Mouse (Mus musculus) heart, postnatal 0 days (tissue): ENCODE measurements around the gene Ercc5.

Experiments
- CTCF ChIP-seq: IDR thresholded peaks from 2 replicates; pipeline ENCODE4 v1.5.1; 2016; ENCODE audit warnings: antibody characterized with exemption, control low read depth, low read depth
- EP300 ChIP-seq: IDR thresholded peaks from 2 replicates; pipeline ENCODE4 v1.6.1; 2016; ENCODE audit warnings: antibody characterized with exemption, low read depth

DNA sequence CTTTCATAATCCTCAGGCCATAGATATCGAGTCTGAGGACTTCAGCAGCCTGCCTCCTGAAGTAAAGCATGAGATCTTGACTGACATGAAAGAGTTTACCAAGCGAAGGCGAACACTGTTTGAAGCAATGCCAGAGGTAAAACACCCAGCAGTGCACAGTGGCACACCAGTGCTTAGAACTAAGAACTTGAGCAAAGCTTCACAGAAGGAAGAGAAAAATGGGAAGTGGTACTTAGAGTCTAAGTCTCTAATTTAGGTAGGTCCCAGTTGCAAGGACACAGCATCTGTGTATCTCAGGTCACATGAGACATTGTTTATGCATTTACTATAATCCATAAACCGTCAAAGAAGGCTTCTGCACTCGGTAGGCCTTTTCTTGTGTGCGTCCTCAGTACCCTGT lies 14.3 kb downstream of the Ercc5 start:
- TF ChIP-seq CTCF (no peak), EP300 (no peak)
